In the genomic region with DNA sequence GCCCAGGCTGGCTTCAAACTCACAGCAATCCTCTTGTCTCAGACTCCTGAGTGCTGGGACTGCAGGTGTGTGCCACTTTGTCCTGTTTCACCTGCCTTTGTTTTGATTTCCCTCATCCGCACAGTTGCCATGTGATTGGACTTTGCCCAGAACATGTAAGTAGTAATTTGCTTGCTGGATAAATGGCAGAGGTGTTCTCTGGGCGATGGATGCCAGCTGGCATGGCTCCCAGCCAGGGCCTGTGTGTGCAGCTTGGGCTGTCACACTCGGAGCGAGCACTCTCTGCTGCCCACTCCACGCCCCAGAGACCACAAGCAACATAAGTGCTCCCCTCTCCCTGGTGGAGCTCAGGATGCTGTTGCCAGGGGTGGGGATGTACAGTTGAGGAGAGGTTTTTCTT, we compare ENCODE assay signal across 12 mouse cellular contexts. TPM values are rescaled to one million over a fixed set of nuclear protein-coding genes. Genes with fewer than 3 reads are reported as not detected.
A peak's percentile ranks its signal among the peaks of the same experiment; 100 is the strongest.
DNase-seq lines count a peak whose midpoint lies in the region; ATAC-seq and TF ChIP-seq lines count a peak whose summit lies in the region.
"Had no signal": no experiment of that assay in that cellular context is flagged by ENCODE, and none has a peak within 500 bp of the region (broad histone marks: within the 10 kb centered on the region; RNA-seq: fewer than 3 reads in every experiment).

No protein-coding gene starts in this region.

- H3K9ac ChIP-seq in heart, embryonic 11.5 days (ENCODE audit: low read depth, low read length) = no peak overlapping the region
- H3K9ac ChIP-seq in midbrain, embryonic 14.5 days (replicated peaks; ENCODE audit: low read length) = no peak overlapping the region
- no peak overlapping the region for H3K9ac ChIP-seq in midbrain, embryonic 15.5 days
- no peak overlapping the region for H3K9ac ChIP-seq in kidney, postnatal 0 days (ENCODE audit: low read depth, low read length)
- H3K9ac ChIP-seq: limb, embryonic 12.5 days had no signal

- WGBS in heart, embryonic 11.5 days (ENCODE audit: insufficient replicate concordance) = 75% methylated on average over 5 of the region's 5 CpGs
- 75% methylated on average over 5 of the region's 5 CpGs for WGBS in midbrain, embryonic 14.5 days
- WGBS in midbrain, embryonic 15.5 days = 64% methylated on average over 5 of the region's 5 CpGs
- 48% methylated on average over 5 of the region's 5 CpGs for WGBS in kidney, postnatal 0 days

- intact Hi-C loops in heart, postnatal 10 days (cut with DNase I) = no loop called here

- peaks cover 18% of the 10 kb centered on the region for H3K27me3 ChIP-seq in heart, embryonic 11.5 days (ENCODE audit: control insufficient read depth, insufficient read depth, low read length)
- H3K27me3 ChIP-seq in midbrain, embryonic 14.5 days (ENCODE audit: control insufficient read depth, insufficient read depth, low read length) = peaks cover 4% of the 10 kb centered on the region; the same call in 1 of the 2 replicates
- H3K27me3 ChIP-seq in midbrain, embryonic 15.5 days (replicated peaks) = peaks cover 7% of the 10 kb centered on the region
- H3K27me3 ChIP-seq in kidney, postnatal 0 days (ENCODE audit: insufficient read depth, low read length) = no peaks in the 10 kb centered on the region

- TF ChIP-seq CTCF in kidney, postnatal 0 days (IDR thresholded peaks at IDR 0.05; ENCODE audit: low read depth) = no peak

- no peak overlapping the region for H3K4me3 ChIP-seq in heart, embryonic 11.5 days (ENCODE audit: low read depth, low read length)
- H3K4me3 ChIP-seq in midbrain, embryonic 14.5 days (replicated peaks; ENCODE audit: low read depth, low read length) = no peak overlapping the region
- H3K4me3 ChIP-seq in midbrain, embryonic 15.5 days = no peak overlapping the region
- no peak overlapping the region for H3K4me3 ChIP-seq in kidney, postnatal 0 days (replicated peaks; ENCODE audit: low read depth, low read length)
- H3K4me3 ChIP-seq: limb, embryonic 12.5 days had no signal

- ATAC-seq in heart, embryonic 11.5 days (replicated peaks; ENCODE audit: insufficient number of reproducible peaks, low FRiP score, low TSS enrichment) = no peak
- no peak for ATAC-seq in midbrain, embryonic 14.5 days (ENCODE audit: low FRiP score, low TSS enrichment)
- no peak for ATAC-seq in midbrain, embryonic 15.5 days (replicated peaks)
- ATAC-seq in kidney, postnatal 0 days (replicated peaks; ENCODE audit: low FRiP score, low read depth) = peak; percentile 13; the same call in 1 of the 2 replicates
- ATAC-seq: activated CD4-positive, CD25-positive, alpha-beta regulatory T cell, adult 4 months; lung, postnatal 0 days had no signal

- peak; percentile 42 to 50 for DNase-seq in heart, postnatal 10 days
- peak; percentile 46 for DNase-seq in midbrain, embryonic 14.5 days
- no peak for DNase-seq in kidney, postnatal 0 days (ENCODE audit: low spot score)
- peak; percentile 54 for DNase-seq in right cerebral cortex, postnatal 14 days
- no peak for DNase-seq in urinary bladder, postnatal 4 days (ENCODE audit: low spot score in 2 of 2)
- DNase-seq: cerebellum, adult 9-11 months; gastrocnemius, postnatal 14 days had no signal

- no peaks in the 10 kb centered on the region for H3K36me3 ChIP-seq in heart, embryonic 11.5 days (ENCODE audit: control insufficient read depth, insufficient read depth, low read length)
- no peaks in the 10 kb centered on the region for H3K36me3 ChIP-seq in midbrain, embryonic 14.5 days (ENCODE audit: control insufficient read depth, insufficient read depth, low read length)
- no peaks in the 10 kb centered on the region for H3K36me3 ChIP-seq in midbrain, embryonic 15.5 days (replicated peaks)
- no peaks in the 10 kb centered on the region for H3K36me3 ChIP-seq in kidney, postnatal 0 days (ENCODE audit: insufficient read depth, low read length)
- H3K36me3 ChIP-seq: limb, embryonic 12.5 days had no signal

- no peaks in the 10 kb centered on the region for H3K4me1 ChIP-seq in heart, embryonic 11.5 days (ENCODE audit: control insufficient read depth, insufficient read depth, low read length)
- no peaks in the 10 kb centered on the region; the same call in 1 of the 2 replicates for H3K4me1 ChIP-seq in midbrain, embryonic 14.5 days (ENCODE audit: control insufficient read depth, insufficient read depth, low read length)
- H3K4me1 ChIP-seq in midbrain, embryonic 15.5 days = peaks cover 10% of the 10 kb centered on the region
- H3K4me1 ChIP-seq in kidney, postnatal 0 days (replicated peaks; ENCODE audit: insufficient read depth, low read length) = no peaks in the 10 kb centered on the region

- H3K9me3 ChIP-seq in heart, embryonic 11.5 days (replicated peaks; ENCODE audit: control insufficient read depth, low read length) = no peaks in the 10 kb centered on the region
- H3K9me3 ChIP-seq in midbrain, embryonic 14.5 days (ENCODE audit: control insufficient read depth, low read length) = no peaks in the 10 kb centered on the region
- no peaks in the 10 kb centered on the region for H3K9me3 ChIP-seq in midbrain, embryonic 15.5 days
- no peaks in the 10 kb centered on the region for H3K9me3 ChIP-seq in kidney, postnatal 0 days (replicated peaks; ENCODE audit: low read length)
- H3K9me3 ChIP-seq: limb, embryonic 12.5 days had no signal

- H3K4me2 ChIP-seq in heart, embryonic 11.5 days = no peak overlapping the region
- H3K4me2 ChIP-seq in midbrain, embryonic 14.5 days (ENCODE audit: low read length) = no peak overlapping the region
- H3K4me2 ChIP-seq in midbrain, embryonic 15.5 days = no peak overlapping the region
- H3K4me2 ChIP-seq in kidney, postnatal 0 days (ENCODE audit: low read length) = no peak overlapping the region
- H3K4me2 ChIP-seq: limb, embryonic 12.5 days had no signal

- H3K27ac ChIP-seq in heart, embryonic 11.5 days (ENCODE audit: low read depth, low read length) = no peak overlapping the region
- H3K27ac ChIP-seq in midbrain, embryonic 14.5 days (replicated peaks; ENCODE audit: low read depth, low read length) = no peak overlapping the region
- H3K27ac ChIP-seq in midbrain, embryonic 15.5 days = no peak overlapping the region
- no peak overlapping the region for H3K27ac ChIP-seq in kidney, postnatal 0 days
- H3K27ac ChIP-seq: limb, embryonic 12.5 days had no signal

RNA-seq across cellular contexts. Expression of a gene that starts 53.9 kb away (rescaled TPM):
- 1 to 10 TPM; 6.1 to 6.5 TPM for total RNA-seq in heart, postnatal 10 days (2021)
- polyA plus RNA-seq in heart, embryonic 11.5 days (2014; fragmentation: Nextera tagmentation; extraction: Ambion mirVana) = 6.3 and 7.6 TPM in 2 replicates
- polyA plus RNA-seq in midbrain, embryonic 14.5 days (2014; fragmentation: Nextera tagmentation; extraction: Ambion mirVana) = 13.8 and 16.1 TPM in 2 replicates
- polyA plus RNA-seq in midbrain, embryonic 15.5 days (2015; fragmentation: Nextera tagmentation; extraction: Ambion mirVana) = 20.5 and 24.8 TPM in 2 replicates
- polyA plus RNA-seq in kidney, postnatal 0 days (2015; fragmentation: Nextera tagmentation; extraction: Ambion mirVana) = 4.3 and 6.6 TPM in 2 replicates

Comparison
In these comparisons a context has a peak if more than half of its experiments do, and no peak if none do; other contexts are left out.
1. DNase-seq: peak in heart, postnatal 10 days (2 of 2), midbrain, embryonic 14.5 days (single experiment) and right cerebral cortex, postnatal 14 days (single experiment); none in kidney, postnatal 0 days (single experiment) and urinary bladder, postnatal 4 days (0 of 2).